Mouse (Mus musculus) testis, adult 2 months (tissue): ENCODE results near the gene Snrnp25. TPM values are rescaled to one million over a fixed set of nuclear protein-coding genes. Genes with fewer than 3 reads are reported as not detected.

Experiments
- H3K27ac ChIP-seq: fragments of 200-500 bp; 2 replicates; pipeline ENCODE4 v1.5.1; 2012; ENCODE audit warnings: low read depth, low read length; ENCODE audit not compliant: control insufficient read depth, insufficient read depth
- H3K27me3 ChIP-seq: fragments of 200-500 bp; 2 replicates; pipeline ENCODE4 v1.6.1; 2012; ENCODE audit warnings: mild to moderate bottlenecking, low read length, moderate library complexity; ENCODE audit not compliant: control insufficient read depth, insufficient read depth
- H3K36me3 ChIP-seq: fragments of 200-500 bp; 2 replicates; pipeline ENCODE4 v1.6.1; 2012; ENCODE audit warnings: mild to moderate bottlenecking, low read length; ENCODE audit not compliant: control insufficient read depth, insufficient read depth
- H3K4me1 ChIP-seq: fragments of 200-500 bp; 2 replicates; pipeline ENCODE4 v1.6.1; 2012; ENCODE audit warnings: low read length; ENCODE audit not compliant: control insufficient read depth, insufficient read depth
- H3K4me3 ChIP-seq: fragments of 200-500 bp; 2 replicates; pipeline ENCODE4 v1.5.1; 2012; ENCODE audit warnings: low read depth, mild to moderate bottlenecking, low read length, moderate library complexity, mixed read lengths; ENCODE audit not compliant: control insufficient read depth
- CTCF ChIP-seq: fragments of 200-500 bp; IDR thresholded peaks from 2 replicates; pipeline ENCODE4 v1.5.1; 2012; ENCODE audit warnings: low read depth, mild to moderate bottlenecking, inconsistent platforms, low read length, moderate library complexity; ENCODE audit not compliant: control insufficient read depth, insufficient read depth, insufficient replicate concordance
- POLR2A ChIP-seq: fragments of 200-500 bp; IDR thresholded peaks from 2 replicates; pipeline ENCODE4 v1.6.1; 2012; ENCODE audit warnings: low read depth, mild to moderate bottlenecking, inconsistent platforms, low read length, moderate library complexity; ENCODE audit not compliant: control insufficient read depth
- polyA plus RNA-seq: library from polyadenylated mRNA; depleted of rRNA; stranded (reverse); fragments of >200 nt; gene quantifications from 2 replicates; pipeline ENCODE4 v1.2.3, GENCODE M21; 2012

The Snrnp25 gene
- polyA plus RNA-seq, 1 experiment = 38.8 TPM

- Histone ChIP-seq H3K4me3 (no peak overlapping the region), H3K27me3 (no peaks in the 10 kb centered on the region), H3K27ac (no peak overlapping the region), H3K4me1 (no peaks in the 10 kb centered on the region), H3K36me3 (peaks cover 3% of the 10 kb centered on the region; the same call in 1 of the 2 replicates)
- TF ChIP-seq POLR2A (no peak), CTCF (no peak)
Measured at GRCm38 (mm10) chr11:32242209-32242608, 37.0 kb downstream of the Snrnp25 start.

GRCm38 (mm10) chr11:32243205-32243955 is 38.2 kb downstream of the Snrnp25 start:
- Histone ChIP-seq H3K36me3 (peaks cover 3% of the 10 kb centered on the region; the same call in 1 of the 2 replicates), H3K27ac (no peak overlapping the region)

DNA sequence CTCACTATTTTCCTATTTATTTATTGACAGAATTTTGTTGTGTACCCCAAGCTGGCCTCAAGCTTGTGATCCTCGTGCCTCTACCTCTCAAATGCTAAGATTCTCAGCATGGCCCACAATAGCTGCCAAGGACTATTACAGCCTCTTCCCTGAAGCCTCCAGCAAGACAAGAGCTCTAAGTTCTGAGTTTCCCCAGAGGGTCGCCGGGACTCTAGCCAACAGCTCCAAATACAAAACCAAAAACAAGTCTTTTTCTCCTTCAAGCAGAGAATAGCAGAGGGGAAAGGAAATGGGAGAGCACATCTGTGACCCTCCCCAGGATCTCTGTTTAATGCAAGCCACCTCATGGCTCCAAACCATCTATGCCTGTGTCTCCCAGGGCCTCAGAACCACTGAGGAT is 38.8 kb downstream of the Snrnp25 start:
- Histone ChIP-seq H3K36me3 (peaks cover 2% of the 10 kb centered on the region; the same call in 1 of the 2 replicates), H3K4me1 (no peaks in the 10 kb centered on the region), H3K27ac (no peak overlapping the region), H3K27me3 (no peaks in the 10 kb centered on the region), H3K4me3 (no peak overlapping the region)
- no peak for TF ChIP-seq POLR2A
- no peak for TF ChIP-seq CTCF

More at GRCm38 (mm10) chr11:32243205-32243955, 38.2 kb downstream of the Snrnp25 start:
- H3K4me1 ChIP-seq = no peaks in the 10 kb centered on the region
- H3K4me3 ChIP-seq = no peak overlapping the region
- no peaks in the 10 kb centered on the region for H3K27me3 ChIP-seq
- no peak for TF ChIP-seq POLR2A

- H3K4me1 ChIP-seq = no peaks in the 10 kb centered on the region
- TF ChIP-seq POLR2A = no peak
- no peak for TF ChIP-seq CTCF
- H3K27ac ChIP-seq = no peak overlapping the region
- H3K36me3 ChIP-seq = peaks cover under 1% of the 10 kb centered on the region; the same call in 1 of the 2 replicates
- no peaks in the 10 kb centered on the region for H3K27me3 ChIP-seq
- no peak overlapping the region for H3K4me3 ChIP-seq
Measured at GRCm38 (mm10) chr11:32244617-32245016, 39.4 kb downstream of the Snrnp25 start.

- H3K27ac ChIP-seq = no peak overlapping the region
- no peaks in the 10 kb centered on the region; the same call in 1 of the 2 replicates for H3K36me3 ChIP-seq
- H3K4me3 ChIP-seq = no peak overlapping the region
- H3K27me3 ChIP-seq = no peaks in the 10 kb centered on the region
- H3K4me1 ChIP-seq = no peaks in the 10 kb centered on the region
- no peak for TF ChIP-seq CTCF
- no peak for TF ChIP-seq POLR2A
Measured at GRCm38 (mm10) chr11:32245614-32246013, 40.4 kb downstream of the Snrnp25 start.

DNA sequence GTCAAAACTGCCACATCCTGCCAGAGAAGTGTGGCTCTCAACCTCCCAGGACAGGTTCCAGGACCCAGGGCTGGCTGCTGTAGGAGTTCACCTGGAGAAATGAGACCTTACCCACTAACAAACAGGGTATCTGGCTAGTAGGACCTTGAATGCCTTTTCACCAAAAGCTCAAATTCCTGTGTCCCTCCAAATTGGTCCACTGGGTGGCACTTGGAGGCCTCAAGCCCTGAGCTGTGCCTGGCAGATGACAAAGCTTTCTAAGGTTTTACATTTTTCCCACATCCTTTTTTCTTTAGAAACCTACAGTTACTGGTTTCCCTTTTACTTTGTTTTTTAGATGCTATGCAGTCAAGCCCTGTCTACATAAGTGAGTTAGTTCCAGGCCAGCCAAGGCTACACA is 41.9 kb downstream of the Snrnp25 start:
- H3K4me1 ChIP-seq = no peaks in the 10 kb centered on the region
- no peaks in the 10 kb centered on the region; the same call in 1 of the 2 replicates for H3K36me3 ChIP-seq
- no peaks in the 10 kb centered on the region for H3K27me3 ChIP-seq
- TF ChIP-seq CTCF (no peak), POLR2A (no peak)
- H3K4me3 ChIP-seq = no peak overlapping the region
- no peak overlapping the region for H3K27ac ChIP-seq

DNA sequence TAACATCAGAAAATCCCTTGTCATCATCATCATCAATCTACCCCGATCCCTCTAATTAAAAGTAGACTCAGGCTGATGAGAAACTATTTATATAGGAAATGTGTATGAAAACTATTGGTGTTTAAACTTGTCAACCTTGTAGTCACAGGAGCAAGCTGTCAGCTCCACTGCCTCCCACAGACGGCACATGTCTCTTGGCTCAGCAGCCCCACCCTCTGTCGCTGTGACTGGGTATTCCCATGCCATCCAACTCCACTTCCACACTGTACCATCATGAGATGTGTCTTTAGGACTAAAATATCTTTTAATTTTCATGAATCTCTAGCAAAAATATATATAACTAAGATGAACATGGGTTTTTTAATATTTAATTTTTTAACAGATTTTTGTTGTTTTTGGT is 43.1 kb downstream of the Snrnp25 start:
- no peak for TF ChIP-seq CTCF
- no peak for TF ChIP-seq POLR2A
- H3K27ac ChIP-seq = no peak overlapping the region
- no peaks in the 10 kb centered on the region; the same call in 1 of the 2 replicates for H3K36me3 ChIP-seq
- H3K4me3 ChIP-seq = no peak overlapping the region
- H3K4me1 ChIP-seq = no peaks in the 10 kb centered on the region
- H3K27me3 ChIP-seq = no peaks in the 10 kb centered on the region
